Mouse (Mus musculus) ovary, postnatal 14 days (tissue): ENCODE data around the gene Snx19.

Experiments used
- DNase-seq: peaks from one replicate; pipeline ENCODE4 v3.0.0; 2022; ENCODE audit warnings: low spot score

Gene Snx19

GRCm38 (mm10) chr9:30426882-30427632, at the start of gene Snx19:
Gene Snx19, plus strand, starts transcription at chr9:30427108.
- DNase-seq, result peak; percentile 96

- DNase-seq, result no peak
Measured at GRCm38 (mm10) chr9:30400771-30401170, 26.1 kb upstream of the Snx19 start.

DNA sequence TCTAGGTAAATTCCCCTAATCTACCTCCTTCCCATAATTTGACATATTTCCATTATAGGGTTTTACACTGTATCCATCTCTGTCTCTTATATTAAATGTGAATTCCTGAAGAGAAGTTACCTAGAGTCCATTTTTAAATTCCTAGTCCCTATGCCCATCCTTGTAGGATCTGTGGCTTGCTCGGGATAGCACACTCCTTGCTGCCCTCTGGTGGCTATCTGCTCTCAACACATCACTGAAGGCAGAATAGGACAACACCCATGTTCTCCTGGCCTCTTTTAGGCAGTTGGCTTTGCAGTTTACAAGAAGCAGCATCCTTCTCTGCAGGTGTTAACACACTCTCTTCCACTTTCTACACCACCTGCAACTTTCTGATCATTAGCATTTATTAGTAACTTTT, 4.0 kb upstream of the Snx19 start:
- peak; percentile 20 for DNase-seq

DNA sequence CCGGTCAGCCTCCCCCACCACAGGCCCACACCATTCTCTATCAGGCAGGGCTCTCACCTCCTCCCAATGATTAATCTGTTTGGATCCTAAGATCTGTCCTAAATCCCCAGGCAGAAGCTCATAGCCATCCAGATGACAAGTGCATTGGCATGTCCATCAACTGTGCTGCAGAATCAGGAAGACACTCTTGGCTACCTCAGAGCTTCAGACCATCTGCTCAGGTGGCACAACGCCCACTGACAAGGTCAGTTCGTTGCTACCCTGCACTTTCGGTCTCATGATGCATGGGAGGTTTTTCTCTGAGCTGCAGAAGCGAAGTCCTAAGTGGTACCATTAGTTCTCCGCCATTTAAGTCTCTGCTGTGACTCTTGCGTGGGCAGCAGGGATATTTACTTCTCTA, 1.7 kb upstream of the Snx19 start:
- DNase-seq, result no peak

DNA sequence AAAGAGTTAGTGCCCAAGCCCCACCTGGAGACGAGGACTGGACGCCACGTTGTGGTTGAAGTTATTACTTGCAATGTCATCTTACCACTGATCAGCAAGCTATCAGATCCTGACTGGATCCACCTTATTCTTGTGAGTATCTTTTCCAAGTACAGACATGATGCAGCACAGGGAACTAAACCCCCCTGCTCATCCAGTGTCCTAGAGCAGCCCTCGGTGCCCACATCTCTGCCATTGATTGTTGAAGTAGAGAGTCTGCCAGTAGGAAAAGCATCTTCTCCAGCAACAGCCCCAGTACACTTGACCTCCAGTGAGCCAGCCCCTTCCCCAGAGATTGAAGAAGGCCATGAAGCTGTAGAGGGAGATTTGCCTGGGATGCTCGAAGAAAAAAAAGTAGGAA, 1.3 kb downstream of the Snx19 start:
- no peak for DNase-seq

DNA sequence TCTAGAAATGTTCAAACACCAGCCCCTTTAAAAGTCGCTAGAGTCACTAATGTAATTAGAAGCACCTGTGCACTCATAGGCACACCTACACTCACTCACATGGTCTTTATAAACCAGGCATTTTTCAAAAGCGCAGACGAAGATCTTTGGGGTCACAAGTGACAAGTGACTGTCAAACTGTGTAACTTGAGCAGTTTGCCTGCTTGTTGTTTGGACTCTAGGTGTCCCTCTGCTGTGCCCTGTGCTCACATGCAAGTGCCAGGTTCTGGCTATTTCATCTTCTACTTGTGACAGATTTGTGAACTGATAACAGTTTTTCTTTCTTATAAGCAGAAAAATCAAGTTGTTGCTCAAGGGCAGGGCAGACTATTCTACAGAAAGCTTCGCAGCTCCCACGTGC, 3.5 kb downstream of the Snx19 start:
- DNase-seq, result no peak

DNA sequence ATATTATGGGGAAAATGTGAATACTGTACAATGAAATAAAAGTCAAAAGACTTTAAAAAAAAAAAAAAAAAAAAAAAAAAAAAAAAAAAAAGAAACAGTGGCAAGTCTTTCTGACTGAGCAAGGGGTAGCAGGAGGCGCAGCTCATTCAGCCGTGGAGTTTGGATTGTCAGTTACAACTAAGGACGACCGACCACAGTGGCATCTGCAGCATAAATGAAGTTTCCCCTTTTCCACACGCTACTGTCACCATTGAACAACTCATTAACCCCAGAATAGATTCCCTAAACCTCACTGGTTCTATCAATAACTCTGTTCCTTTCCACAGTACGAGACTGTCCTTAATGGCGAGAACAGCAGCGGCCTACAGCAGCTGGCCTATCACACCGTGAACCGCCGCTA, 5.0 kb downstream of the Snx19 start:
- DNase-seq, result no peak

DNA sequence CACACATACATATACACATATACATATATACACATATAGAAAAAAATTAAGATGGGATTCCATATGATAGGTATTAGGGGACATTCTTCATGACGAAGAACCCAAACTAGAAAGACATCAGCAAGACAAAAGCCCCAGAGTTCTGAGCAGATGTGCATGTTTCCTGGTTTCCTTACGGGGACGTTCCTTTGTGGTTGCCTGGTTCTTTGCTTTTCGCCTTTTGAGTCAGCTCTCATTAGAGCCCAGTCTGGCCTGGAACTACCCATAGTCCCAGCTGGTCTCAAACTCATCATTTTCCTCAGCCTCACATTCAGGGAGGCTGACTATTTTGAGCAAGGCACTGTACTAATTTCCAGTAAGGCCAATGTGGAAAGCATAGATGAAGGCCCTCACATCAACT, 7.0 kb downstream of the Snx19 start:
- DNase-seq, result no peak

DNA sequence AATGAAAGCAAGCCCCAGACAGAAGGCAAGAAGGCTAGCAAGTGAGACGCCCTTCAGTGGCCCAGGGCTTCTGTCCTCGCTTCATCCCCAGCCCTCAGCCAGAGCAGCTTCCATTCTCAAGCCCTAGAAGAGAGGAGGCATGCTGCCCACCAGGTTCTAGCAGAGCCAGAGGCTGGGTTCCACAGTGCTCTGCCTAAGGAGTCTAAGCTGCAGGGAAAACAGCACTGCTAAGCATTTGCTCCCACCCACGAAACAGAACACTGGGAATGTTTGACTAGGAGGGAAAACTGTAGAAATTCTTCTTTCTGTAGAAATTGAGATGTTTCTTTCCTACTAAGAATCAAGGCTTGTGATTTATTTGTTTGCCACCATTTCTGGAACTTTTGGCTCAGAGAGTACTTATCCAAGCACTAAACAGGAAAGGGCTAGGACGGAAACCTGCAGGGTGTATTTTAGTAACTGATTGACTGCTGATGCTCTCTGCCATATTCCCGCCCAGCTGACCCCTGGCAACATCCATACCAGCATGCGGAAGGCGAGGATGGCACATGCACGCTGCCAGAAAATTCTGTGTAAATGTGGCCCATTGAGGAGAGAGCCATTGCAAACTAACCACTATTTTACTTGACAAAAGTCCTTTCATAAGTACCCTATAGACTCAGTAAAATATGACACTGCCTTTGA, 9.1 kb downstream of the Snx19 start:
- DNase-seq, result no peak

- no peak for DNase-seq
Measured at GRCm38 (mm10) chr9:30438505-30438904, 11.6 kb downstream of the Snx19 start.

DNA sequence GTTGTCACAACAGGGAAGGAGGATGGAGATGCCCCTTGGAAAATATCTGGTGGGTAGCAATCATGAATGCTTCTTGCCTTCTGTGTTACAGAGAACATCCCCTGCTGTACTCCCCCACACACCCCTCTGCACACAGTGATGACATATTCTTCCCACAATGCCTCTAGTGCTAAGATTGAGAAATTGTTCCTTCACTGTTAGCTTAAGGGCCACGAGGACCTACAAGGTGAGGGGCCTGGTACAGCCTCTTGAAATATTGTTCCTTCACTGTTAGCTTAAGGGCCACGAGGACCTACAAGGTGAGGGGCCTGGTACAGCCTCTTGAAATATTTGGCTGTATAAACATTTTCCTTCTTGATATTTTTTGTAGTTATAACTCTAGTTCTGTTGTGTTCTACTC, 14.9 kb downstream of the Snx19 start:
- DNase-seq, result no peak

GRCm38 (mm10) chr9:30445232-30446085, 18.6 kb downstream of the Snx19 start:
- peak; percentile 27 for DNase-seq

- no peak for DNase-seq
Measured at GRCm38 (mm10) chr9:30446126-30446525, 19.2 kb downstream of the Snx19 start.

DNA sequence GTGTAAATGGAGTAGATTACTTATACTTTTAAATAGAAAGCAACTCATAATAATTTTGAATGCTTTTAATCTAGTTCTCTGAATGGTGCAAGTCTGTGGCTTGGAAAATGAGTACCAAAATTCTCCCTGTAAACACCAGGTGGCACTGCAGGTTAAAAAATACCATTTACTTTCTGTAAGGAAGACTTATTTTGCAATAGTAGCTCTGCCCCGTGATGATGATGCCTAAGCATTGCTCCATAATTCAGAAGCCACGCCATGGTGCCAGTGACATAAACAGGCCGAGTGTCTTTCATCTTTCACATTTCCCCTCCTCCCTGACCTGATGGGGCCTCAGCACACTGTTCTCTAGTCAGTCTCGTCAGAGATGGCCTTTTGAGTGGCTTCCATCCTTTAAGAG, 21.6 kb downstream of the Snx19 start:
- no peak for DNase-seq

GRCm38 (mm10) chr9:30449862-30450261, 23.0 kb downstream of the Snx19 start:
- no peak for DNase-seq

GRCm38 (mm10) chr9:30450834-30451233, 23.9 kb downstream of the Snx19 start:
- DNase-seq, result no peak

DNA sequence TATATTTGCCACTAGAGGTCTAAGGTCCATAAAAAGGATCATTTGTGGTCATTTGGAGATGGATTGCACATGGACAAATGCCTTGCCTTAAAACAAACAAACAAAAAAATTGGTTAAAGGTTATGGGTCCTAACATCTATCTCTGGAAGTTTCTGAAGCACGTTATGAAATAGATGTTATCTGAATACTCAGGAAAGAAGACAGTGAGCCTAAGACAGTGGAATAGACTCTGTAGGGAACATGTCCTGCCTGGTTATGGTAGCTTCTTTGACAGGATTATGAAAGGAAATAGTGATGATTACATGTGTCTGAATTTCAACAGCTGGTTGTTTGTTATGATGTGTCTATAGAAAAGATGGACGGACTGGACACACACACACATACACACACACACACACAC, 27.6 kb downstream of the Snx19 start:
- DNase-seq, result no peak

DNA sequence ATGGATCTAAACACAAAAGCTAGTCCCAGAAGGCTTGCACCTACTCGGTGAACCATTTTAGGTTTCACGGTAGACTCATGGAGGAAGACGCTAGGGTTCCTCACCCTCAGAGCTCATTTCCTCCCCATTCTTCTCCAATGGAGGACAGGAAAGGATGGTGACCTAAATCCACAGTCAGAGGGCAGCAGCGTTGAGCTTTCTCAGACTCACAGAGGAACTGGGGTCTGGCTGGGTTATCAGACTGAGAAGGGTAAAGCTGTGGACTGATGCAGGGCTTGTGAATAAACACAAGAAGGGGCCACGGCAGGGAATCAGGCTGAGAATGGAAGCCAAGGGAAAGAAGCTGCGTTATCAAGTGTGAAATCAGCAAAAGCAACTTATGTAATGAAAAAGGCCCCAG, 29.3 kb downstream of the Snx19 start:
- DNase-seq, result no peak

- no peak for DNase-seq
Measured at GRCm38 (mm10) chr9:30460501-30460900, 33.6 kb downstream of the Snx19 start.

GRCm38 (mm10) chr9:30464661-30465060, 37.8 kb downstream of the Snx19 start:
- DNase-seq, result no peak

- DNase-seq, result no peak
Measured at GRCm38 (mm10) chr9:30480043-30480442, 53.1 kb downstream of the Snx19 start.

DNA sequence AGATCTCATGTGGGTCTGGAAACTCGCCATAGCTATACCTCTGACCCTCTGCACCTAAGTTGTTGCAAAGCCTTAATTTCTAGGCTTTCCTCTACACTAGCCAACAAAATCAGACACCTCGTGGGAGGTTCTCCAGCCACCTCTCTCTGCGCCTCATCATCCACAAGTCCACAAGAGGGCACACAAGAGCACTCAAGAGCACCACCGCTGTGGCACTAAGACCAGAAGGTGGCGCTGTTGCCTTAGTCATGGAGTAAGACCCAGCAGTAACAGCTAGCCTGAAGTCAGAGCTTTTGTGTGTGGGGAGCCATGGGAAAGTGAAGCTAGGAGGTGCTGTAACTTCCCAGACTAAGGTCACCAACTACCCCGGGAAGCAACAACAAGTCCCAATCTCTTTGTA, 53.6 kb downstream of the Snx19 start:
- DNase-seq, result peak; percentile 96

DNA sequence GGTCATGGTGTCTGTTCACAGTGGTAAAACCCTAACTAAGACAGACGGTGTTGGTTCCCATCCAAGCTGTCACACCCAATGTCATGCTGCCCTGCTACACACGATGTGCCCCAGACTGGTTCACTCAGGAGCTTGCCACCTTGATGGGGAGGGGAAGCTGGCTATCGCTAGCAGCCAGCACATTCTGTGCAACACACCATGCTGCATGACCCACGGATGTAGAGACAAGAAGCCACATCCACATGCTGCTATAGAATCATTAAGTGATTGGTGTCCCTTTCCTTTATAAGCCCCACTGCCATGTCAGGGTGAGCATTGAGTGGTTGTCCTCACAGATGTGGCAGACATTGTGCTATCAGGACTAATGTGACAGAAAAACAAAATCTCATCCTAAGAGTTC, 55.2 kb downstream of the Snx19 start:
- no peak for DNase-seq
